Mouse (Mus musculus) heart, adult 9 months (tissue): ENCODE measurements around the gene Cnnm1.
A peak's percentile ranks its signal among the peaks of the same experiment; 100 is the strongest.

Experiments used
- DNase-seq, 2 experiments: peaks; one replicate each; pipeline ENCODE4 v3.0.0; 2022; ENCODE audit warnings: low spot score in 2 of 2

Cnnm1 gene

GRCm38 (mm10) chr19:43440112-43440737, at the start of gene Cnnm1:
TSS of gene Cnnm1 (plus strand) at chr19:43440436.
- DNase-seq = no peak

GRCm38 (mm10) chr19:43396327-43396726, 43.9 kb upstream of the Cnnm1 start:
- peak in 1 of 2 experiments; percentile 27 for DNase-seq

GRCm38 (mm10) chr19:43407181-43407580, 33.1 kb upstream of the Cnnm1 start:
- DNase-seq = no peak

- DNase-seq = no peak
These were observed 24.7 kb upstream of the Cnnm1 start for GRCm38 (mm10) chr19:43415565-43415964.

- DNase-seq = no peak
These were observed 19.7 kb upstream of the Cnnm1 start for GRCm38 (mm10) chr19:43420506-43420905.

GRCm38 (mm10) chr19:43424082-43424481, 16.2 kb upstream of the Cnnm1 start:
- DNase-seq = no peak

GRCm38 (mm10) chr19:43427446-43428224, 12.6 kb upstream of the Cnnm1 start:
- no peak for DNase-seq

GRCm38 (mm10) chr19:43439246-43439645, 990 bp upstream of the Cnnm1 start:
- DNase-seq = no peak

- no peak for DNase-seq
These were observed 778 bp downstream of the Cnnm1 start for GRCm38 (mm10) chr19:43440768-43441660.

- no peak for DNase-seq
These were observed 1.4 kb downstream of the Cnnm1 start for GRCm38 (mm10) chr19:43441661-43441990.

GRCm38 (mm10) chr19:43442269-43442668, 2.0 kb downstream of the Cnnm1 start:
- no peak for DNase-seq

GRCm38 (mm10) chr19:43442906-43443305, 2.7 kb downstream of the Cnnm1 start:
- DNase-seq = no peak

- no peak for DNase-seq
These were observed 4.5 kb downstream of the Cnnm1 start for GRCm38 (mm10) chr19:43444636-43445205.

GRCm38 (mm10) chr19:43451563-43451962, 11.3 kb downstream of the Cnnm1 start:
- no peak for DNase-seq

GRCm38 (mm10) chr19:43452176-43452575, 11.9 kb downstream of the Cnnm1 start:
- no peak for DNase-seq

- no peak for DNase-seq
These were observed 12.8 kb downstream of the Cnnm1 start for GRCm38 (mm10) chr19:43453025-43453424.

- no peak for DNase-seq
These were observed 19.7 kb downstream of the Cnnm1 start for GRCm38 (mm10) chr19:43459948-43460347.

GRCm38 (mm10) chr19:43460481-43460880, 20.2 kb downstream of the Cnnm1 start:
- no peak for DNase-seq

GRCm38 (mm10) chr19:43462141-43462540, 21.9 kb downstream of the Cnnm1 start:
- no peak for DNase-seq

GRCm38 (mm10) chr19:43463546-43464293, 23.5 kb downstream of the Cnnm1 start:
- no peak for DNase-seq

- no peak for DNase-seq
These were observed 24.1 kb downstream of the Cnnm1 start for GRCm38 (mm10) chr19:43464294-43464687.
